In genomic region chr11:45815603-45816002, GRCm38 (mm10) we compare ENCODE assay signal across 28 mouse cellular contexts. TPM values are rescaled to one million over a fixed set of nuclear protein-coding genes. Genes with fewer than 3 reads are reported as not detected.
DNase-seq lines count a peak whose midpoint lies in the region; ATAC-seq lines count a peak whose summit lies in the region.
"Had no signal": no experiment of that assay in that cellular context is flagged by ENCODE, and none has a peak within 500 bp of the region (broad histone marks: within the 10 kb centered on the region; RNA-seq: fewer than 3 reads in every experiment).

No protein-coding gene starts in this region.

- no peak overlapping the region for H3K9ac ChIP-seq in hindbrain, embryonic 15.5 days
- H3K9ac ChIP-seq in hindbrain, embryonic 12.5 days, result no peak overlapping the region
- H3K9ac ChIP-seq in neural tube, embryonic 15.5 days (replicated peaks), result no peak overlapping the region
- H3K9ac ChIP-seq: embryonic facial prominence, embryonic 15.5 days; forebrain, embryonic 13.5 days; heart, embryonic 12.5 days; kidney, embryonic 15.5 days; liver, embryonic 14.5 days; lung, embryonic 14.5 days; midbrain, embryonic 15.5 days; neural tube, embryonic 12.5 days had no signal

- DNase-seq in cerebellum, postnatal 10 days, result peak; percentile 67 to 83
- DNase-seq in cerebellum, postnatal 36 days, result no peak
- DNase-seq in neural tube, embryonic 10.5 days (ENCODE audit: extremely low spot score, low spot score), result no peak
- DNase-seq in urinary bladder, postnatal 10 days (ENCODE audit: low spot score), result no peak
- DNase-seq: adrenal gland, postnatal 25 days; cerebellum, adult 8-10 months; gastrocnemius, postnatal 36 days; heart, adult 2 months; heart, postnatal 4 days; kidney, adult 18-20 months; kidney, postnatal 36 days; layer of hippocampus, postnatal 36 days; liver; lung, embryonic 14.5 days; lung, postnatal 14 days; right cerebral cortex, postnatal 14 days had no signal

- no peaks in the 10 kb centered on the region for H3K4me1 ChIP-seq in hindbrain, embryonic 15.5 days (replicated peaks)
- H3K4me1 ChIP-seq in hindbrain, embryonic 12.5 days, result no peaks in the 10 kb centered on the region
- no peaks in the 10 kb centered on the region for H3K4me1 ChIP-seq in neural tube, embryonic 15.5 days
- H3K4me1 ChIP-seq: embryonic facial prominence, embryonic 15.5 days; forebrain, embryonic 13.5 days; heart, embryonic 12.5 days; kidney, embryonic 15.5 days; midbrain, embryonic 15.5 days; neural tube, embryonic 12.5 days had no signal

- ATAC-seq in hindbrain, embryonic 15.5 days (ENCODE audit: low FRiP score, low read depth), result peak; percentile 61; the same call in 1 of the 2 replicates
- no peak for ATAC-seq in hindbrain, embryonic 12.5 days (ENCODE audit: low FRiP score)
- peak; percentile 45; the same call in 1 of the 2 replicates for ATAC-seq in neural tube, embryonic 15.5 days (ENCODE audit: low FRiP score)
- no peak for ATAC-seq in erythroid progenitor cell, adult 5-6 weeks (replicated peaks; ENCODE audit: low FRiP score, poor library complexity, severe bottlenecking)
- ATAC-seq: forebrain, embryonic 13.5 days; midbrain, embryonic 15.5 days had no signal

- H3K27ac ChIP-seq in hindbrain, embryonic 15.5 days (replicated peaks), result no peak overlapping the region
- no peak overlapping the region for H3K27ac ChIP-seq in hindbrain, embryonic 12.5 days
- no peak overlapping the region for H3K27ac ChIP-seq in neural tube, embryonic 15.5 days (replicated peaks)
- H3K27ac ChIP-seq: embryonic facial prominence, embryonic 15.5 days; forebrain, embryonic 13.5 days; heart, adult 2 months; kidney, embryonic 15.5 days; liver, embryonic 14.5 days; midbrain, embryonic 15.5 days; neural tube, embryonic 12.5 days had no signal

- no peak overlapping the region for H3K4me2 ChIP-seq in hindbrain, embryonic 15.5 days
- H3K4me2 ChIP-seq in hindbrain, embryonic 12.5 days (replicated peaks), result no peak overlapping the region
- H3K4me2 ChIP-seq in neural tube, embryonic 15.5 days, result no peak overlapping the region
- H3K4me2 ChIP-seq: embryonic facial prominence, embryonic 15.5 days; forebrain, embryonic 13.5 days; heart, embryonic 12.5 days; kidney, embryonic 15.5 days; lung, embryonic 14.5 days; midbrain, embryonic 15.5 days; neural tube, embryonic 12.5 days had no signal

- no peaks in the 10 kb centered on the region for H3K36me3 ChIP-seq in hindbrain, embryonic 15.5 days
- H3K36me3 ChIP-seq in hindbrain, embryonic 12.5 days, result no peaks in the 10 kb centered on the region
- no peaks in the 10 kb centered on the region for H3K36me3 ChIP-seq in neural tube, embryonic 15.5 days
- H3K36me3 ChIP-seq: embryonic facial prominence, embryonic 15.5 days; G1E; heart, embryonic 12.5 days; kidney, embryonic 15.5 days; midbrain, embryonic 15.5 days; neural tube, embryonic 12.5 days had no signal

- no peak overlapping the region for H3K4me3 ChIP-seq in hindbrain, embryonic 15.5 days
- H3K4me3 ChIP-seq in hindbrain, embryonic 12.5 days, result no peak overlapping the region
- no peak overlapping the region for H3K4me3 ChIP-seq in neural tube, embryonic 15.5 days (replicated peaks)
- H3K4me3 ChIP-seq: embryonic facial prominence, embryonic 15.5 days; forebrain, embryonic 13.5 days; heart, adult 2 months; heart, embryonic 12.5 days; kidney, embryonic 15.5 days; midbrain, embryonic 15.5 days; neural tube, embryonic 12.5 days had no signal

- H3K27me3 ChIP-seq in hindbrain, embryonic 15.5 days, result no peaks in the 10 kb centered on the region
- no peaks in the 10 kb centered on the region; the same call in 1 of the 2 replicates for H3K27me3 ChIP-seq in hindbrain, embryonic 12.5 days
- H3K27me3 ChIP-seq in neural tube, embryonic 15.5 days (replicated peaks), result no peaks in the 10 kb centered on the region
- H3K27me3 ChIP-seq: embryonic facial prominence, embryonic 15.5 days; forebrain, embryonic 13.5 days; heart, embryonic 12.5 days; kidney, embryonic 15.5 days; midbrain, embryonic 15.5 days; neural tube, embryonic 12.5 days had no signal

- H3K9me3 ChIP-seq in hindbrain, embryonic 15.5 days, result no peaks in the 10 kb centered on the region
- H3K9me3 ChIP-seq in hindbrain, embryonic 12.5 days (replicated peaks), result no peaks in the 10 kb centered on the region
- H3K9me3 ChIP-seq in neural tube, embryonic 15.5 days (replicated peaks), result no peaks in the 10 kb centered on the region
- H3K9me3 ChIP-seq: embryonic facial prominence, embryonic 15.5 days; forebrain, embryonic 13.5 days; G1E; heart, embryonic 12.5 days; kidney, embryonic 15.5 days; midbrain, embryonic 15.5 days; neural tube, embryonic 12.5 days had no signal

- WGBS in hindbrain, embryonic 15.5 days, result 61% methylated on average over 10 of the region's 10 CpGs
- 79% methylated on average over 10 of the region's 10 CpGs for WGBS in hindbrain, embryonic 12.5 days
- WGBS in neural tube, embryonic 15.5 days, result 63% methylated on average over 10 of the region's 10 CpGs

RNA-seq across cellular contexts. Expression of gene Clint1, which starts 36.2 kb away (rescaled TPM):
- 42.6 and 43.1 TPM in 2 replicates for polyA plus RNA-seq in hindbrain, embryonic 15.5 days (2015; fragmentation: Nextera tagmentation; extraction: Ambion mirVana)
- polyA plus RNA-seq in hindbrain, embryonic 12.5 days (2016; fragmentation: Nextera tagmentation; extraction: Ambion mirVana), result 82.3 and 92.2 TPM in 2 replicates
- polyA plus RNA-seq in neural tube, embryonic 15.5 days (2015; fragmentation: Nextera tagmentation; extraction: Ambion mirVana), result 41.5 and 48.7 TPM in 2 replicates
- 34.6 and 36.9 TPM in 2 replicates for total RNA-seq in erythroid progenitor cell, adult 5-6 weeks (2015; ENCODE audit: low replicate concordance)
- total RNA-seq in erythroid progenitor cell, adult 5-6 weeks (2017; ENCODE audit: low replicate concordance), result 32.9 and 46.5 TPM in 2 replicates

Comparison
In these comparisons a context has a peak if more than half of its experiments do, and no peak if none do; other contexts are left out.
1. DNase-seq: peak in cerebellum, postnatal 10 days (2 of 2); none in cerebellum, postnatal 36 days (0 of 2), neural tube, embryonic 10.5 days (single experiment) and urinary bladder, postnatal 10 days (single experiment).
2. ATAC-seq: peak in hindbrain, embryonic 15.5 days (single experiment) and neural tube, embryonic 15.5 days (single experiment); none in hindbrain, embryonic 12.5 days (single experiment) and erythroid progenitor cell, adult 5-6 weeks (single experiment).